Mouse (Mus musculus): Measurements from ENCODE around the gene Rin2. TPM values are rescaled to one million over a fixed set of nuclear protein-coding genes. Genes with fewer than 3 reads are reported as not detected.

Gene Rin2
- polyA plus RNA-seq, 1 experiment from 2014 or later: 9.9 TPM

- Histone ChIP-seq H3K4me2 (ENCODE audit: low read length) (no peak overlapping the region), H3K4me3 (replicated peaks; ENCODE audit: low read length) (no peak overlapping the region), H3K27ac (ENCODE audit: low read length) (no peak overlapping the region), H3K4me1 (replicated peaks; ENCODE audit: control insufficient read depth, insufficient read depth, low read length) (peaks cover 10% of the 10 kb centered on the region), H3K27me3 (replicated peaks; ENCODE audit: control insufficient read depth, insufficient read depth, low read length) (no peaks in the 10 kb centered on the region), H3K9me3 (ENCODE audit: control insufficient read depth, low read length) (no peaks in the 10 kb centered on the region), H3K36me3 (ENCODE audit: control insufficient read depth, insufficient read depth) (no peaks in the 10 kb centered on the region), H3K9ac (replicated peaks; ENCODE audit: low read depth, low read length) (no peak overlapping the region)
- ATAC-seq: no peak
- 79% methylated on average over 7 of the region's 7 CpGs for WGBS
Measured at GRCm38 (mm10) chr2:145787486-145787885, 112.5 kb downstream of the Rin2 start.

DNA sequence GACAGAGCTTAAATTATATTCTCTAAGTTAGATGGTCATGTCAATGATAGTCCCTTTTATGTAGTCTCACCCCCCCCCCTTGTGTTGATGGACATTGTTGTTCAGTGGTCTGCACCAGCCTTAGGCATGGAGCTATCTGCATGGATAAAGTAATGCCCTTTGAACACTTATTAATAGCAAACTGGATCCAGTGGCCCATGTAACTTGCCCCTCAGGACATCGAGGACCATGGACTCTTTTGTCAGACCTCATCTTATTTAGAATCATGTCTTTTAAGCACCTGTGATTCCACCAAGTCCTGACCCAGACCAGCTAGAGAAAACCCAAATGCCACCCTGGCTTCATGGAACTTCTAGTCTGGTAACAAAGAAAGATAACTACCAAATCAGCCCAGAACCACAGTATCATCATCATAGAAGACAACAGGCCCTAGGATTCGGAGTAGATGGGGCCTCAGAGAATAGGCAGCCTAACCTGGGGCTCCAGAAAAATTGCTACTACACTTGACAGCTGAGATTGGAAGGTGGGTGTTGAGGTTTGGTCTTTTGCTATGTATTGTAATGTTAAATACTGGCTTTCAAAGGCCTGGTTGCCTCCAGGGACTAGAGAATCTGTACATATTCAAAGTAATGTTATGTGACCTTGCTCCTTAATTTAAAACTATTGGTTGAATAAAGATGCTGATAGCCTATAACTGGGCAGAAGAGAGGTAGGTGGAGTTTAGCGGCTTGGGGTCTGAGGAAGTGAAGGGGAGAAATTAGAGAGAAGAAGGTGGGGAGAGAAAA is 113.7 kb downstream of the Rin2 start:
- Histone ChIP-seq H3K9ac (replicated peaks; ENCODE audit: low read depth, low read length) (no peak overlapping the region), H3K4me2 (ENCODE audit: low read length) (no peak overlapping the region), H3K27ac (ENCODE audit: low read length) (no peak overlapping the region), H3K4me3 (replicated peaks; ENCODE audit: low read length) (no peak overlapping the region), H3K4me1 (replicated peaks; ENCODE audit: control insufficient read depth, insufficient read depth, low read length) (peaks cover 10% of the 10 kb centered on the region), H3K36me3 (ENCODE audit: control insufficient read depth, insufficient read depth) (no peaks in the 10 kb centered on the region), H3K27me3 (replicated peaks; ENCODE audit: control insufficient read depth, insufficient read depth, low read length) (no peaks in the 10 kb centered on the region), H3K9me3 (ENCODE audit: control insufficient read depth, low read length) (no peaks in the 10 kb centered on the region)
- 91% methylated on average over 3 of the region's 3 CpGs for WGBS
- ATAC-seq: no peak

GRCm38 (mm10) chr2:145793702-145794101 is 118.7 kb downstream of the Rin2 start:
- H3K27ac ChIP-seq (ENCODE audit: low read length): no peak overlapping the region
- no peak for ATAC-seq
- no peak overlapping the region for H3K4me2 ChIP-seq (ENCODE audit: low read length)
- no peaks in the 10 kb centered on the region for H3K9me3 ChIP-seq (ENCODE audit: control insufficient read depth, low read length)
- 64% methylated on average over 1 of the region's 1 CpGs for WGBS
- no peaks in the 10 kb centered on the region for H3K36me3 ChIP-seq (ENCODE audit: control insufficient read depth, insufficient read depth)
- no peaks in the 10 kb centered on the region for H3K27me3 ChIP-seq (replicated peaks; ENCODE audit: control insufficient read depth, insufficient read depth, low read length)
- no peak overlapping the region for H3K9ac ChIP-seq (replicated peaks; ENCODE audit: low read depth, low read length)
- H3K4me3 ChIP-seq (replicated peaks; ENCODE audit: low read length): no peak overlapping the region
- no peaks in the 10 kb centered on the region for H3K4me1 ChIP-seq (replicated peaks; ENCODE audit: control insufficient read depth, insufficient read depth, low read length)

- 35% methylated on average over 5 of the region's 5 CpGs for WGBS
- Histone ChIP-seq H3K4me3 (replicated peaks; ENCODE audit: low read length) (no peak overlapping the region), H3K4me2 (ENCODE audit: low read length) (no peak overlapping the region), H3K27ac (ENCODE audit: low read length) (no peak overlapping the region), H3K27me3 (replicated peaks; ENCODE audit: control insufficient read depth, insufficient read depth, low read length) (no peaks in the 10 kb centered on the region), H3K9ac (replicated peaks; ENCODE audit: low read depth, low read length) (no peak overlapping the region), H3K9me3 (ENCODE audit: control insufficient read depth, low read length) (no peaks in the 10 kb centered on the region), H3K4me1 (replicated peaks; ENCODE audit: control insufficient read depth, insufficient read depth, low read length) (no peaks in the 10 kb centered on the region), H3K36me3 (ENCODE audit: control insufficient read depth, insufficient read depth) (no peaks in the 10 kb centered on the region)
- ATAC-seq: 0 out of 2 replicates have a peak, but pooled peaks have one; percentile 33
Measured at GRCm38 (mm10) chr2:145794318-145794954, 119.4 kb downstream of the Rin2 start.

DNA sequence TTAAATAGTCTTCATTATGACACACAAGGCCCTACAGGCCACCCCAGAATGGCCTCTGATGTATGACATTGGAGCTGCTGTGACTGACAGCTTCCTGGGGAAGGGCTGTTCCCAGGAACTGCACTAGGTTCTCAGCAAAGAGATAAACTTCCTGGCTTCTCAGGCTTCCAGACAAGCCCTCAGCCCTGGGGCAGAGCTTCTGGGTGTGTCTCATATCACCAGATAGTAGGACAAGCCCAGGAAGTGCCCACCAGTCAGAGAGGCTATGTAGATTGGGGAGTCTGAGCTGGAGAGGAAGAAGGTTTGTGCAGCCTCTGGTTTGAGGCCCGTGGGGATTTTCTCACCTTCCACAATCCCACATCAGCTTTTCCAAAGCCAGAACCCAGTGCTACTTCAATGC is 122.8 kb downstream of the Rin2 start:
- WGBS: 82% methylated on average over 1 of the region's 1 CpGs

GRCm38 (mm10) chr2:145798954-145799353 is 123.9 kb downstream of the Rin2 start:
- Histone ChIP-seq H3K4me2 (ENCODE audit: low read length) (no peak overlapping the region), H3K4me1 (replicated peaks; ENCODE audit: control insufficient read depth, insufficient read depth, low read length) (no peaks in the 10 kb centered on the region), H3K27me3 (replicated peaks; ENCODE audit: control insufficient read depth, insufficient read depth, low read length) (no peaks in the 10 kb centered on the region), H3K4me3 (replicated peaks; ENCODE audit: low read length) (no peak overlapping the region), H3K9ac (replicated peaks; ENCODE audit: low read depth, low read length) (no peak overlapping the region), H3K9me3 (ENCODE audit: control insufficient read depth, low read length) (no peaks in the 10 kb centered on the region), H3K27ac (ENCODE audit: low read length) (no peak overlapping the region), H3K36me3 (ENCODE audit: control insufficient read depth, insufficient read depth) (no peaks in the 10 kb centered on the region)
- ATAC-seq: no peak
- WGBS: 71% methylated on average over 3 of the region's 3 CpGs

More for the DNA sequence above, 122.8 kb downstream of the Rin2 start:
- no peak for ATAC-seq
- no peak overlapping the region for H3K9ac ChIP-seq (replicated peaks; ENCODE audit: low read depth, low read length)
- no peaks in the 10 kb centered on the region for H3K36me3 ChIP-seq (ENCODE audit: control insufficient read depth, insufficient read depth)
- H3K4me2 ChIP-seq (ENCODE audit: low read length): no peak overlapping the region
- no peaks in the 10 kb centered on the region for H3K27me3 ChIP-seq (replicated peaks; ENCODE audit: control insufficient read depth, insufficient read depth, low read length)
- H3K27ac ChIP-seq (ENCODE audit: low read length): no peak overlapping the region
- H3K9me3 ChIP-seq (ENCODE audit: control insufficient read depth, low read length): no peaks in the 10 kb centered on the region
- no peaks in the 10 kb centered on the region for H3K4me1 ChIP-seq (replicated peaks; ENCODE audit: control insufficient read depth, insufficient read depth, low read length)
- no peak overlapping the region for H3K4me3 ChIP-seq (replicated peaks; ENCODE audit: low read length)

DNA sequence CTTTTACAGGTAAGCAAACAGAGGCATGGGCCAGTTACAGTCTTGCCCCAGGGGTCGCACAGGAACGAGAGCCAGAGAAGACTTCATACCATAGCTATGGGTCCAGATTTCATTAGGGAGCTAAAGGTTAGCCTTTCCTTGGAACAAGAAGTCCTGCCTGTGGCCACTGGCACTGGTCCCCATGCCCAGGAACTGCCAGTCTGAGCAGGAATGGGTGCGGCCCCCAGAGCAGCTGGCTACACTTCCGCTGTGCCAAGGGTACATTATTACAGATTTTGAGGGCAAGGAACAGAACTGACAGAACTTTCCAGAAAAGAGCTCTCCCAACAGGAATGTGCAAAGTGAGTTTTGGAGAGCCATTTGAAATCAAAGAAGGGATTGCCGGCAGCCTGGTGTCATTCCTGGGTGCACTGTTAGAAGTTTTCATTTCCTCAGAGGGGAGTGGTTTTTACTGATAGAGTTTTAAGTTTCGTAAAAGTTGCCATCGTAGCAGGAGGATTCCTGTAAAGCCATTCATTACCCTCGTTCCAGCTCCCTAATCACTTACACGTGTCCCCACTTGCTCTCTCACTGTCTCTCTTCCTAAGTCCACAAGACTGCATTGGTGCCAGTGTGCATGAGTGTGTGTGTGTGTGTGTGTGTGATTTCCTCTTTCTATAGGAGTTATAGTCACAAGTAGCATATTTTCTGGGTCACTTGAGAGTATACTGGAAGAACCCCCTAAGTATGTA is 126.5 kb downstream of the Rin2 start:
- H3K4me1 ChIP-seq (replicated peaks; ENCODE audit: control insufficient read depth, insufficient read depth, low read length): no peaks in the 10 kb centered on the region
- no peak overlapping the region for H3K4me3 ChIP-seq (replicated peaks; ENCODE audit: low read length)
- no peaks in the 10 kb centered on the region for H3K27me3 ChIP-seq (replicated peaks; ENCODE audit: control insufficient read depth, insufficient read depth, low read length)
- no peak overlapping the region for H3K27ac ChIP-seq (ENCODE audit: low read length)
- ATAC-seq: no peak
- no peaks in the 10 kb centered on the region for H3K36me3 ChIP-seq (ENCODE audit: control insufficient read depth, insufficient read depth)
- no peak overlapping the region for H3K9ac ChIP-seq (replicated peaks; ENCODE audit: low read depth, low read length)
- 0 out of 2 replicates have a peak, but pooled peaks cover 2% of the 10 kb centered on the region for H3K9me3 ChIP-seq (ENCODE audit: control insufficient read depth, low read length)
- H3K4me2 ChIP-seq (ENCODE audit: low read length): no peak overlapping the region
- 86% methylated on average over 9 of the region's 9 CpGs for WGBS

DNA sequence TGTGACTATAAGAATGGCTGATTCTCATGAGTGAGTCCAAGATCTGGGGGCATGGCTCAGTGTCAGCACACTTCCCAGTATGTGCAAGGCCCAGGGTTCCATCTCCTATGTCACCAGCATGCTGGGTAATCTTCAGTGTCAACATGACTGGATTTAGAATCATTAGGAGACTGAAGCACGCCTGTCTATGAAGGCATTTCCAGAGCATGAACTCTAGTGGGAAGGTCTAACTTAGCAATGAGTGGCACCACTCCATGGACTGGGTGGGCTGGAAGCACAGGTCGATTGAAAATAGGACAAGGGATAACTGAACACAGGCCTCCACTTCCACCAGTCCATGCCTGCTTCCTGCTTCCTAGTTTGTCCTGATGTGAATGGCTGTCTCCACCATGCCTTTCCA is 127.6 kb downstream of the Rin2 start:
- no peaks in the 10 kb centered on the region for H3K27me3 ChIP-seq (replicated peaks; ENCODE audit: control insufficient read depth, insufficient read depth, low read length)
- no peaks in the 10 kb centered on the region for H3K4me1 ChIP-seq (replicated peaks; ENCODE audit: control insufficient read depth, insufficient read depth, low read length)
- H3K27ac ChIP-seq (ENCODE audit: low read length): no peak overlapping the region
- 79% methylated on average over 2 of the region's 2 CpGs for WGBS
- no peak overlapping the region for H3K9ac ChIP-seq (replicated peaks; ENCODE audit: low read depth, low read length)
- ATAC-seq: no peak
- no peaks in the 10 kb centered on the region for H3K36me3 ChIP-seq (ENCODE audit: control insufficient read depth, insufficient read depth)
- no peak overlapping the region for H3K4me3 ChIP-seq (replicated peaks; ENCODE audit: low read length)
- H3K4me2 ChIP-seq (ENCODE audit: low read length): no peak overlapping the region
- 0 out of 2 replicates have a peak, but pooled peaks cover 2% of the 10 kb centered on the region for H3K9me3 ChIP-seq (ENCODE audit: control insufficient read depth, low read length)

DNA sequence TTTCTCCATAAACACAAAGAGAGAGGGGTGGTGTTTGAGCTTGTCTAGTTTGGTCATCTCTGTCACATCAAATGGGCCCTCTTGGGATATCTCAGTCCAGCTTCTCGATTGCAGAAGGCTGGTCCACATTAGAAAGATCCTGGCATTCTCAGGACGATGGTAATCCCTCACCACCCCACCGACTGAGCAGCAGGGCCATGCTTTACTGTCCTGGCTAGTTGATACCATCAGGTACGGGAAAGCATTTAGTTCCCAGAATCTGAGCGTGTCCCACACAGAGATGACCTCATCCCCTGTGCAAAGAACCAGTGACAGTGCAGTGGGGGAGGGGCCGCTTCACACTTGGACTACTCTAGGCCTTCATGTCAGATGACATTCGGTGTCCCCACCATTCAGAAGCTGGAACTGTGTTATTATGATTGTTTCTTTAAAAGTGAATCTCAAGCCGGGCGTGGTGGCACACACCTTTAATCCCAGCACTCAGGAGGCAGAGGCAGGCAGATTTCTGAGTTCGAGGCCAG is 128.9 kb downstream of the Rin2 start:
- 91% methylated on average over 10 of the region's 10 CpGs for WGBS
- H3K4me3 ChIP-seq (replicated peaks; ENCODE audit: low read length): no peak overlapping the region
- no peak for ATAC-seq

More for the DNA sequence above, 128.9 kb downstream of the Rin2 start:
- no peak overlapping the region for H3K4me2 ChIP-seq (ENCODE audit: low read length)
- H3K27ac ChIP-seq (ENCODE audit: low read length): no peak overlapping the region
- H3K9me3 ChIP-seq (ENCODE audit: control insufficient read depth, low read length): 0 out of 2 replicates have a peak, but pooled peaks cover 2% of the 10 kb centered on the region
- H3K27me3 ChIP-seq (replicated peaks; ENCODE audit: control insufficient read depth, insufficient read depth, low read length): no peaks in the 10 kb centered on the region
- H3K4me1 ChIP-seq (replicated peaks; ENCODE audit: control insufficient read depth, insufficient read depth, low read length): no peaks in the 10 kb centered on the region
- H3K36me3 ChIP-seq (ENCODE audit: control insufficient read depth, insufficient read depth): no peaks in the 10 kb centered on the region
- H3K9ac ChIP-seq (replicated peaks; ENCODE audit: low read depth, low read length): no peak overlapping the region

Measured in forebrain, embryonic 16.5 days (tissue).